Mouse (Mus musculus) kidney, adult 2 months (tissue): ENCODE results near the gene Olfr832. TPM values are rescaled to one million over a fixed set of nuclear protein-coding genes. Genes with fewer than 3 reads are reported as not detected.
"Not testable (repeated sequence)": the region's sequence is repeated elsewhere in the genome, so short reads cannot be mapped to it uniquely, and the experiment has no call there.

ENCODE experiments used
- DNase-seq: peaks from one replicate; pipeline ENCODE4 v3.0.0; 2021
- H3K27ac ChIP-seq: fragments of 200-500 bp; 2 replicates; pipeline ENCODE4 v1.5.1; 2012; ENCODE audit warnings: low read depth, low read length, control low read depth, inconsistent platforms; ENCODE audit not compliant: insufficient read depth
- H3K27me3 ChIP-seq: fragments of 200-500 bp; replicated peaks from 2 replicates; pipeline ENCODE4 v1.6.1; 2012; ENCODE audit warnings: mild to moderate bottlenecking, moderate library complexity, low read length, inconsistent platforms; ENCODE audit not compliant: control insufficient read depth, insufficient read depth
- H3K36me3 ChIP-seq: fragments of 200-500 bp; 2 replicates; pipeline ENCODE4 v1.6.1; 2012; ENCODE audit warnings: mild to moderate bottlenecking, moderate library complexity, low read length, inconsistent platforms; ENCODE audit not compliant: control insufficient read depth, insufficient read depth
- H3K4me1 ChIP-seq: fragments of 200-500 bp; 2 replicates; pipeline ENCODE4 v1.6.1; 2011; ENCODE audit warnings: low read length; ENCODE audit not compliant: control insufficient read depth, insufficient read depth
- H3K4me3 ChIP-seq: fragments of 200-500 bp; 2 replicates; pipeline ENCODE4 v1.5.1; 2011; ENCODE audit warnings: mild to moderate bottlenecking, low read depth, low read length, control low read depth; ENCODE audit not compliant: insufficient read depth
- CTCF ChIP-seq: fragments of 200-500 bp; conservative IDR thresholded peaks from 2 replicates; pipeline ENCODE4 v1.5.1; 2011; ENCODE audit warnings: low read depth, mild to moderate bottlenecking, control low read depth, low read length, moderate library complexity, mixed read lengths; ENCODE audit not compliant: insufficient read depth, insufficient read length
- POLR2A ChIP-seq: fragments of 200-500 bp; IDR thresholded peaks from one replicate; pipeline ENCODE4 v1.6.1; 2011; ENCODE audit warnings: low read depth, low read length, control low read depth
- WGBS: fragments of 180-500 bp; shearing (Covaris S2); methylation state at CpG from one replicate; pipeline ENCODE4 v1.1.7; 2018; 5-methylcytosine and 5-hydroxymethylcytosine counted together
- polyA plus RNA-seq: library from polyadenylated mRNA; depleted of rRNA; stranded (reverse); fragments of >200 nt; gene quantifications from 2 replicates; pipeline ENCODE4 v1.2.3, GENCODE M21; 2012; rRNA removed

Gene Olfr832
- polyA plus RNA-seq = not detected in 2 replicates

- not testable (repeated sequence) for H3K27me3 ChIP-seq, H3K4me3 ChIP-seq, DNase-seq, H3K27ac ChIP-seq, H3K4me1 ChIP-seq, H3K36me3 ChIP-seq
- WGBS = 72% methylated on average over 2 of the region's 2 CpGs
Measured at GRCm38 (mm10) chr9:18936822-18937221, at the start of gene Olfr832. Olfr832 (plus strand) TSS chr9:18937122.

- H3K4me3 ChIP-seq, H3K27me3 ChIP-seq, H3K4me1 ChIP-seq, H3K36me3 ChIP-seq, H3K27ac ChIP-seq, DNase-seq: not testable (repeated sequence)
- WGBS = 77% methylated on average over 2 of the region's 2 CpGs
Measured at GRCm38 (mm10) chr9:18907699-18908098, 29.2 kb upstream of the Olfr832 start.

- not testable (repeated sequence) for H3K27me3 ChIP-seq, H3K27ac ChIP-seq, H3K4me3 ChIP-seq, DNase-seq, H3K4me1 ChIP-seq, H3K36me3 ChIP-seq
- 88% methylated on average over 16 of the region's 16 CpGs for WGBS
Measured at GRCm38 (mm10) chr9:18927921-18928320, 9.0 kb upstream of the Olfr832 start.

GRCm38 (mm10) chr9:18962021-18962420, 25.1 kb downstream of the Olfr832 start:
- no peak for DNase-seq
- no peak for TF ChIP-seq CTCF
- TF ChIP-seq POLR2A = no peak
- H3K36me3 ChIP-seq = no peaks in the 10 kb centered on the region
- no peaks in the 10 kb centered on the region for H3K4me1 ChIP-seq
- H3K4me3 ChIP-seq = no peak overlapping the region
- H3K27ac ChIP-seq = no peak overlapping the region
- H3K27me3 ChIP-seq = no peaks in the 10 kb centered on the region

DNA sequence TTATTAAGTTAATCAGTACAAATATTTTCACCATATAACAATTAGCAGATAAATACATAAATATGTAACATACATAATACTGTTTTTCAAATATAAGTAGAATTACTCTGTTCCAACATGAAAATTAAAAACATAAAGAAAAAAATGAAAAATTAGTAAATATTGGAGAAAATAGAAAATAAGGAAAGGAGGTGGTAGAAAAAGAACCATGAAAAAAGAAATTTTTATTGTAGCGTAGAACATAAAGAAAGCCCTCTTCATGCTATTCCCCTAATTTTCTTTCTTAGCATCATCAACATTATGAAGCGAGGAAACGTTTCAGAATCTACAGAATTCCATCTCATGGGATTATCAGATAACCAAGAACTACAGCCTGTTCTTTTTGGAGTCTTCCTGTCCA, 50.8 kb downstream of the Olfr832 start, which contains the start of gene Olfr834:
TSS of gene Olfr834 (plus strand) at position 301 of the 400 bp plus-strand sequence.
- Histone ChIP-seq H3K27me3 (no peaks in the 10 kb centered on the region), H3K4me1 (no peaks in the 10 kb centered on the region), H3K4me3 (no peak within 1 kb of the TSS), H3K36me3 (no peaks in the 10 kb centered on the region), H3K27ac (no peak within 1 kb of the TSS)
- WGBS = 77% methylated on average over 3 of the region's 3 CpGs
- DNase-seq = no peak
- TF ChIP-seq POLR2A (no peak), CTCF (no peak)

Other genes with a start within 250 kb of the Olfr832 start
- not detected in 2 replicates for gene Olfr24, start 173.1 kb upstream of the Olfr832 start, polyA plus RNA-seq
- not detected in 2 replicates for gene Olfr828, start 117.6 kb upstream of the Olfr832 start, polyA plus RNA-seq
- gene Olfr829, start 82.2 kb upstream of the Olfr832 start, polyA plus RNA-seq = not detected in 2 replicates
- gene Olfr830, start 62.4 kb upstream of the Olfr832 start, polyA plus RNA-seq = not detected in 2 replicates
- gene Olfr834, start 50.9 kb downstream of the Olfr832 start, polyA plus RNA-seq = not detected in 2 replicates
- not detected in 2 replicates for gene Olfr835, start 95.6 kb downstream of the Olfr832 start, polyA plus RNA-seq
- gene Olfr836, start 183.3 kb downstream of the Olfr832 start, polyA plus RNA-seq = not detected in 2 replicates
- gene Olfr837, start 199.2 kb downstream of the Olfr832 start, polyA plus RNA-seq = not detected in 2 replicates
- not detected in 2 replicates for gene Olfr839-ps1, start 240.2 kb downstream of the Olfr832 start, polyA plus RNA-seq